Mouse (Mus musculus) heart, postnatal 0 days (tissue): ENCODE results near the gene Tmem104.

ENCODE experiments used
- CTCF ChIP-seq: IDR thresholded peaks from 2 replicates; pipeline ENCODE4 v1.5.1; 2016; ENCODE audit warnings: antibody characterized with exemption, control low read depth, low read depth
- EP300 ChIP-seq: IDR thresholded peaks from 2 replicates; pipeline ENCODE4 v1.6.1; 2016; ENCODE audit warnings: antibody characterized with exemption, low read depth

DNA sequence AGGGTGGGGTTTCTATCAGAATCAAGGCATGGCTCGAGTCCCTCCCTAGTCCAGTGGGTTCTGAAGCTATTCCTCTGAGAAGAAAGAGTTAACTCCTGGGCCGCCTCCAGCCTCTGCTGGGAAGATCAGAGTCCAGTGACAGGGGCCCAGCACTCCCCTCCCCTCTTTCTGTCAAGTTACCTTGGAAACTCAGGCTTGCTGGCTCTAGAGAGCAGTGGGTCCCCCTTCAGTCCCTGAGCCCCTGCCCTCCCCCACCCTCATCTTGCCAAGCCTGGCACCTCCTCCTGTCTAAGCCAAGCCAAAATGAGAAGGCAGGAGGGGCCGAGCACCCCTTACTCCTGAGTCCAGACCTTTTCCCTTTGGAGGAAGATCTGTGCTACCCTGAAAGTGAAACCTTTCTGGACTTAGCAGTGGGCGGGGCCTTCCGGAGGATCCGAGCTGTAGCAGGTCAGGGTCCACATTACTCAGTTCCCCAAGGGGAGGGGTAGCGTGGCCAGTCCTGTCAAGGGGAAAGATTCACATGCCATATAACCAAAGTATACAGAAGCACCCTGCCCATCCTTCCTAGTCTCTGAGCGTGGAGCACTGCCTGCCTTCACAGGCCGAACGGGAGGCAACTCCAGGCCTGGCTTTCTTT lies 9.6 kb upstream of the Tmem104 start:
- TF ChIP-seq CTCF (no peak), EP300 (no peak)
